ENCODE assay signal across 8 mouse cellular contexts in genomic region chr19:6299450-6300267, GRCm38 (mm10). TPM values are rescaled to one million over a fixed set of nuclear protein-coding genes. Genes with fewer than 3 reads are reported as not detected.
A peak's percentile ranks its signal among the peaks of the same experiment; 100 is the strongest.
DNase-seq lines count a peak whose midpoint lies in the region; ATAC-seq and TF ChIP-seq lines count a peak whose summit lies in the region.
"Had no signal": no experiment of that assay in that cellular context is flagged by ENCODE, and none has a peak within 500 bp of the region (broad histone marks: within the 10 kb centered on the region; RNA-seq: fewer than 3 reads in every experiment).

No protein-coding gene starts in this region.

- no peak overlapping the region; the same call in 1 of the 2 replicates for H3K9ac ChIP-seq in heart, embryonic 14.5 days (ENCODE audit: low read length)
- peak overlapping the region; percentile 32 for H3K9ac ChIP-seq in liver, embryonic 14.5 days (replicated peaks)
- H3K9ac ChIP-seq: neural tube, embryonic 13.5 days had no signal

- WGBS in spleen, adult 2 months: 44% methylated on average over 7 of the region's 7 CpGs
- 69% methylated on average over 7 of the region's 7 CpGs for WGBS in heart, embryonic 14.5 days
- WGBS in liver, embryonic 14.5 days (ENCODE audit: insufficient replicate concordance): 39% methylated on average over 7 of the region's 7 CpGs

- peak in 1 of 2 experiments; percentile 31 for DNase-seq in spleen, adult 2 months (ENCODE audit: low read depth in 1 of 2, low spot score in 2 of 2)
- no peak for DNase-seq in spleen, postnatal 10 days (ENCODE audit: low spot score in 2 of 2)
- DNase-seq in liver, embryonic 14.5 days (ENCODE audit: low read depth in 3 of 3, low spot score in 3 of 3): no peak
- no peak for DNase-seq in frontal cortex, postnatal 10 days (ENCODE audit: low spot score in 2 of 2)
- DNase-seq in right cerebral cortex, adult 2 months (ENCODE audit: low spot score in 2 of 2): no peak

- H3K36me3 ChIP-seq in spleen, adult 2 months (ENCODE audit: control insufficient read depth, insufficient read depth, low read length): peaks cover 26% of the 10 kb centered on the region
- H3K36me3 ChIP-seq in heart, embryonic 14.5 days (ENCODE audit: control insufficient read depth, insufficient read depth, low read length): peaks cover 58% of the 10 kb centered on the region
- H3K36me3 ChIP-seq in liver, embryonic 14.5 days (replicated peaks; ENCODE audit: control insufficient read depth, insufficient read depth, low read depth): peaks cover 37% of the 10 kb centered on the region

- TF ChIP-seq EP300 in liver, embryonic 14.5 days (IDR thresholded peaks at IDR 0.05; ENCODE audit: low read depth): no peak

- H3K4me3 ChIP-seq in spleen, adult 2 months (ENCODE audit: extremely low read depth, insufficient read depth, insufficient read length): no peak overlapping the region
- H3K4me3 ChIP-seq in heart, embryonic 14.5 days (ENCODE audit: control insufficient read depth in 1 of 2, insufficient read depth in 1 of 2, low read depth in 1 of 2, low read length in 2 of 2): no peak overlapping the region
- H3K4me3 ChIP-seq in liver, embryonic 14.5 days (ENCODE audit: insufficient read depth in 1 of 2, low read depth in 2 of 2, low read length in 2 of 2): no peak overlapping the region
- H3K4me3 ChIP-seq: neural tube, embryonic 13.5 days had no signal

- no peak for TF ChIP-seq CTCF in spleen, adult 2 months (IDR thresholded peaks at IDR 0.05; ENCODE audit: extremely low read depth, insufficient read depth, insufficient read length, insufficient replicate concordance)
- no peak for TF ChIP-seq CTCF in liver, embryonic 14.5 days (IDR thresholded peaks at IDR 0.05; ENCODE audit: low read depth)

- peak overlapping the region; percentile 53 for H3K27ac ChIP-seq in spleen, adult 2 months (ENCODE audit: insufficient read depth, low read length)
- H3K27ac ChIP-seq in heart, embryonic 14.5 days (replicated peaks in 1 of 2; ENCODE audit: control insufficient read depth in 1 of 2, insufficient read depth in 1 of 2, low read depth in 2 of 2, low read length in 2 of 2): peak overlapping the region; percentile 46 to 48
- H3K27ac ChIP-seq in liver, embryonic 14.5 days: peak overlapping the region; percentile 79
- H3K27ac ChIP-seq: neural tube, embryonic 13.5 days had no signal

- no peaks in the 10 kb centered on the region for H3K9me3 ChIP-seq in heart, embryonic 14.5 days (ENCODE audit: control insufficient read depth, low read length)
- H3K9me3 ChIP-seq in liver, embryonic 14.5 days (ENCODE audit: control insufficient read depth, low read length): no peaks in the 10 kb centered on the region
- H3K9me3 ChIP-seq: neural tube, embryonic 13.5 days had no signal

- ATAC-seq in heart, embryonic 14.5 days (ENCODE audit: insufficient number of reproducible peaks, insufficient read depth, low FRiP score, low read depth): no peak
- ATAC-seq in liver, embryonic 14.5 days (ENCODE audit: insufficient read depth): no peak
- no peak; the same call in 1 of the 2 replicates for ATAC-seq in megakaryocyte-erythroid progenitor cell, adult 5-6 weeks (replicated peaks; ENCODE audit: low FRiP score, low TSS enrichment, poor library complexity, severe bottlenecking)

- H3K27me3 ChIP-seq in spleen, adult 2 months (ENCODE audit: control insufficient read depth, insufficient read depth, low read length): no peaks in the 10 kb centered on the region
- no peaks in the 10 kb centered on the region for H3K27me3 ChIP-seq in heart, embryonic 14.5 days (ENCODE audit: control insufficient read depth, insufficient read depth, low read length)
- no peaks in the 10 kb centered on the region for H3K27me3 ChIP-seq in liver, embryonic 14.5 days (ENCODE audit: control insufficient read depth, insufficient read depth, low read length)
- H3K27me3 ChIP-seq: neural tube, embryonic 13.5 days had no signal

- TF ChIP-seq POLR2A in spleen, adult 2 months (IDR thresholded peaks at IDR 0.05; ENCODE audit: low read depth, low read length): no peak

- no peak overlapping the region for H3K4me2 ChIP-seq in heart, embryonic 14.5 days (ENCODE audit: low read length)
- peak overlapping the region; percentile 55 for H3K4me2 ChIP-seq in liver, embryonic 14.5 days (ENCODE audit: low read depth)
- H3K4me2 ChIP-seq: neural tube, embryonic 13.5 days had no signal

- peaks cover 24% of the 10 kb centered on the region; the same call in 1 of the 2 replicates for H3K4me1 ChIP-seq in spleen, adult 2 months (ENCODE audit: control insufficient read depth, insufficient read depth, insufficient read length)
- peaks cover 0 to 12% of the 10 kb centered on the region in 2 experiments for H3K4me1 ChIP-seq in heart, embryonic 14.5 days (ENCODE audit: control insufficient read depth in 2 of 2, insufficient read depth in 2 of 2, low read length in 2 of 2)
- peaks cover 73 to 79% of the 10 kb centered on the region in 2 experiments for H3K4me1 ChIP-seq in liver, embryonic 14.5 days (replicated peaks; ENCODE audit: control insufficient read depth in 2 of 2, insufficient read depth in 2 of 2, low read length in 1 of 2)

RNA-seq across cellular contexts. Expression of gene Cdc42bpg, which starts 6.6 kb away (rescaled TPM):
- 7.7 and 8.9 TPM in 2 replicates for polyA plus RNA-seq in spleen, adult 2 months (2012; rRNA removed)
- polyA plus RNA-seq in heart, embryonic 14.5 days (2014; fragmentation: Nextera tagmentation; extraction: Ambion mirVana): 0.43 and 0.78 TPM in 2 replicates
- 2.0 and 2.1 TPM in 2 replicates for polyA plus RNA-seq in liver, embryonic 14.5 days (2012; rRNA removed)
- 0.32 and 0.33 TPM in 2 replicates for polyA plus RNA-seq in liver, embryonic 14.5 days (2014; fragmentation: Nextera tagmentation; extraction: Ambion mirVana)
- 3.4 and 4.4 TPM in 2 replicates for total RNA-seq in megakaryocyte-erythroid progenitor cell, adult 5-6 weeks (2014; fragmentation: Nextera tagmentation)
- total RNA-seq in megakaryocyte-erythroid progenitor cell, adult 5-6 weeks (2017): 3.1 and 3.7 TPM in 2 replicates

RNA-seq across cellular contexts. Expression of gene Ehd1, which starts 23.1 kb away (rescaled TPM):
- 285 and 377 TPM in 2 replicates for polyA plus RNA-seq in spleen, adult 2 months (2012; rRNA removed)
- polyA plus RNA-seq in heart, embryonic 14.5 days (2014; fragmentation: Nextera tagmentation; extraction: Ambion mirVana): 51.7 and 60.0 TPM in 2 replicates
- 65.3 and 81.6 TPM in 2 replicates for polyA plus RNA-seq in liver, embryonic 14.5 days (2012; rRNA removed)
- polyA plus RNA-seq in liver, embryonic 14.5 days (2014; fragmentation: Nextera tagmentation; extraction: Ambion mirVana): 38.0 and 49.6 TPM in 2 replicates
- 50.0 and 60.7 TPM in 2 replicates for total RNA-seq in megakaryocyte-erythroid progenitor cell, adult 5-6 weeks (2014; fragmentation: Nextera tagmentation)
- 26.7 and 62.5 TPM in 2 replicates for total RNA-seq in megakaryocyte-erythroid progenitor cell, adult 5-6 weeks (2017)

RNA-seq across cellular contexts. Expression of gene Men1, which starts 35.1 kb away (rescaled TPM):
- 54.2 and 57.2 TPM in 2 replicates for polyA plus RNA-seq in spleen, adult 2 months (2012; rRNA removed)
- 23.3 and 24.1 TPM in 2 replicates for polyA plus RNA-seq in heart, embryonic 14.5 days (2014; fragmentation: Nextera tagmentation; extraction: Ambion mirVana)
- 19.9 and 20.4 TPM in 2 replicates for polyA plus RNA-seq in liver, embryonic 14.5 days (2012; rRNA removed)
- polyA plus RNA-seq in liver, embryonic 14.5 days (2014; fragmentation: Nextera tagmentation; extraction: Ambion mirVana): 12.5 and 13.5 TPM in 2 replicates
- total RNA-seq in megakaryocyte-erythroid progenitor cell, adult 5-6 weeks (2014; fragmentation: Nextera tagmentation): 39.8 and 56.2 TPM in 2 replicates
- 17.8 and 19.8 TPM in 2 replicates for total RNA-seq in megakaryocyte-erythroid progenitor cell, adult 5-6 weeks (2017)

RNA-seq across cellular contexts. Expression of gene Map4k2, which starts 41.3 kb away (rescaled TPM):
- 487 and 792 TPM in 2 replicates for polyA plus RNA-seq in spleen, adult 2 months (2012; rRNA removed)
- 9.0 and 13.0 TPM in 2 replicates for polyA plus RNA-seq in heart, embryonic 14.5 days (2014; fragmentation: Nextera tagmentation; extraction: Ambion mirVana)
- 15.9 and 17.6 TPM in 2 replicates for polyA plus RNA-seq in liver, embryonic 14.5 days (2012; rRNA removed)
- polyA plus RNA-seq in liver, embryonic 14.5 days (2014; fragmentation: Nextera tagmentation; extraction: Ambion mirVana): 3.0 and 3.7 TPM in 2 replicates
- 37.3 and 41.8 TPM in 2 replicates for total RNA-seq in megakaryocyte-erythroid progenitor cell, adult 5-6 weeks (2014; fragmentation: Nextera tagmentation)
- 9.4 and 27.2 TPM in 2 replicates for total RNA-seq in megakaryocyte-erythroid progenitor cell, adult 5-6 weeks (2017)

RNA-seq across cellular contexts. Expression of gene Atg2a, which starts 58.2 kb away (rescaled TPM):
- polyA plus RNA-seq in spleen, adult 2 months (2012; rRNA removed): 47.4 and 57.5 TPM in 2 replicates
- 7.1 and 7.8 TPM in 2 replicates for polyA plus RNA-seq in heart, embryonic 14.5 days (2014; fragmentation: Nextera tagmentation; extraction: Ambion mirVana)
- polyA plus RNA-seq in liver, embryonic 14.5 days (2012; rRNA removed): 5.0 and 5.4 TPM in 2 replicates
- 4.1 and 4.4 TPM in 2 replicates for polyA plus RNA-seq in liver, embryonic 14.5 days (2014; fragmentation: Nextera tagmentation; extraction: Ambion mirVana)
- 22.6 and 30.2 TPM in 2 replicates for total RNA-seq in megakaryocyte-erythroid progenitor cell, adult 5-6 weeks (2014; fragmentation: Nextera tagmentation)
- 5.8 and 11.8 TPM in 2 replicates for total RNA-seq in megakaryocyte-erythroid progenitor cell, adult 5-6 weeks (2017)
